Mouse (Mus musculus): ENCODE results near the gene Egfl6.
"Not testable (repeated sequence)": the region's sequence is repeated elsewhere in the genome, so short reads cannot be mapped to it uniquely, and the experiment has no call there.

Egfl6 gene

DNA sequence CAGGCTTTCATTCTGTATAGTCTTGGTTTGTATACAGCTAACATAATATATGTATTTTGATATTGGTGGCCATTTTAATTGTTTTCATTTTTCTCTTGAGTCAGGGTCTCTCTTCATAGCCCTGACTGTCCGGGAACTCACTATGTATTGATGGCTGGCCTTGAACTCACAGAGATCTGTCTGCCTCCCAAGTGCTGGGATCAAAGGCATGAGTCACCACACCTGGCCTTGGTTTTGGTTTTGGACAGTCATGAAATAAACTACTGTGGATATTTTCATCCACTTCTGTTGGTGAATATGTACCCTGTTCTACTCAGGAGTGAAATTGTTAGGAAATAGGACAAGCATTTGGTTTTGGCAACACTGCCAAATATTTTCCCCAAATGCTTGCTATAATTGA is 68.9 kb downstream of the Egfl6 start:
- no peak for DNase-seq (ENCODE audit: low spot score in 2 of 2)

DNA sequence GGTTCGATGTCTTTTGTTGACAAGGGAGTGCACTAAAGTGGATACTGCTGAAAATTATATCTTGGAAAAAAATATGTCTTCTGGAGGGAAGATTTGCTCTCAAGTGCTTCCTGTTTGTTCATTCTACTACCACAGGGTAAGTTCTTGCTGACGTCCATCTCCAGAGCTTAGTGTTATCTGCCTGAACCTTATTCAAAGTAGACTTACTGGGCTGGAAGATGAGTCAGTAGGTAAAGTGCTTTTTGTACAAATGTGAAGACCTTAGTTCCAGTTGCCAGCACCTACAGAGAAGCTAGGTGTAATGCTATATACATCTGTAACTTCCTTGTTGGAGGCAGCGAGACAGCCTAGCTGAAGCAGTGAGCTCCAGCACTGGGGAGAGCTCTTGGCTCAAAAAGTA is 69.6 kb downstream of the Egfl6 start:
- DNase-seq (ENCODE audit: low spot score in 2 of 2) = no peak

DNA sequence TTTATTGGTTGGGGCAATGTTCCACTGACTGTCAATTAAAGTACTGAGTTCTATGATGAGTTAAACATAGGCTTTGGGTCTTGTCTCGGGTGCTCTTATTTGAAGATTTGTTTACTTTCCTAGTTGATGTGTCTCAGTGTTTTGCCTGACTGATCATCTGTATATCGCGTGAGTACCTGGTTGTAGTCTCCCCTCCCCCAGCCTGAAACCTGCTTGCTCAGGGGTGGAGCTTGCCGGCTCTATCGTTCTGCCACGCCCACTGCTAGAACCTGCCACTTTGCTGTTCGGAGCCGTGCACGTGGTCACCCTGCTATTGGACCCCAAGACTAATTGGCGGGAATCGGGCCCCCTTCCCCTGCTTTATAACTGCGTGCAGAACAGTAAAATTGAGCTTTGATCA is 71.5 kb downstream of the Egfl6 start:
- DNase-seq (ENCODE audit: low spot score in 2 of 2) = not testable (repeated sequence)

DNA sequence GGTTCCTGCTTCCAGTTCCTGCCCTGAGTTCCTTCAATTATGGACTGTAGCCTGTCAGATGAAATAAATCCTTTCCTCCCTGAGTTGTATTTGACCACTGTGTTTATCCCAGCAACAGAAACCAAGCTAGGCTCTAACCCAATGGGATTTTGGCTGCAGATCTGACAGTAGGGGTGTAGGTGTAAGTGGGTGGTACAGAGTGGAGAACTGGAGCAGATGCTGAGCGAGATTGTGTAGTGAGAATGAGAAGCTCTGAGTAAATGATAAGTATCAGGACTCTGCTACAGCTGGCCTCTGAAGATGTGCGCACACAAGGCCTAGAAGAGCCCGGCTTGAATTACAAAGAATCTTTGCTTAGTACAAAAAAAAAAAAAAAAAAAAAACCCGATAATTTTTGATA is 73.4 kb downstream of the Egfl6 start:
- peak in 1 of 2 experiments; percentile 3 for DNase-seq (ENCODE audit: low spot score in 2 of 2)

DNA sequence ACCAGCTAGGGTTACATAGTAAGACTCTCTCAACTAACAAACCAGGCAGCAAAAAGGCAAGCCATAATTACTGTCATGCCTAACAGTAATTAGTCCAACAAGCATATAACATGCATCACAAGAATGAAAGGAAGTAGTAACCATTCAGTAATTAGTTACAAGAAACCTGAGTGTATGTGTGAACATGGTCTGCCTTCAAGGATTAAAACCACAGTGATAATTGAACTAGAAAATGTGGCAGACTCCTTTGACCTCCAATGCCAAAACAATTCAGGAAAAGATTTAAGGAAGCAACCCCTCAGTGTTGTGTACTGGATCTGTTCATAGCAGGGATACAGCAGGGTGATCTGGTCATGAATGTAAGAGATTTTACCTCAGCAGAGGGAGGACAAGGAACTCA is 74.4 kb downstream of the Egfl6 start:
- DNase-seq (ENCODE audit: low spot score in 2 of 2) = no peak

DNA sequence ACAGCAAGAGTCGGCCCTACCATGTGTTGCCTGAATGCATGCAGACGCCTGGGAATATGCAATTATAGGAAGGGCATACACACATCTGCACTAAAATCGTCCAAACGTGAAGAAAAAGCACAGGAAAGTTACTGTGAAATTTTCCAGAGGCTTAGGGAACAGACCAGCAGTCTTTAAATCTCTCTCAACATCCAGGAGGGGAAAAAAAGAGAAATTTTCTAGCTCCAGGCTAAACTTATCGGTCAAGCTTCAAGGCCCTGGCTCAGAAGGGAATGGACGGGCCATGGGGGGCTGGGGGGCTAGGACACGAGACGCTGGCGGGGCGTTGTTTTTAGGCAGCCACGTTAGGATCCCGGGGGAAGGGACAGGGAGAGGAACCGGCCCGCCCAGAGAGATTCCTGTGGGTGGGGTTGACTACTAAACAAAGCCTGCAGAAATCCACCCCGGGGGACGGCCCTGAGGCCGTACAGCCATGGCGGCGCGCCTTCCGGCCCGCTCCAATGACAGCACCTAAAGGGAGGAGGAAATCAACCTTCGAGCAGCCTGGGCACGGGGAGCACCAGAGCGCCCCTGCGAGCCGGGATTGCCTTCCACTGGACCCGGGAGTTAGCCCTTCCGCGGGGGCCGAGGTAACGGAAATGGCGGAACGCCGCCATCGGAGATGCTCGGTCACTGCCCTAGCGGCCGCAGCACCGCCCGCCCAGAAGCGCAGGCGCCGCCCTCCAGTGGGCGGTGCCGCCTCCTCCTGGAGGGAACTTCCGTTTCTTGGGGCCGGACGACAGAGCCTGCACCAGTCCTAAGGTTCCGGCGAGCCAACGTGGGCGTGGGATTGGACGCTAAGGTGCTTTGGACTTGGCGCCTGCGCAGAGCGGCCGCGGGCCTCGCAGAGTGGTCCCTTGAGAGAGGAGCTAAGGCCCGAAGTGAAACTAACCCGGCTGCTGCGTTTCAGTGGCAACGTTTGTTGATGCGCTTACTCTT is 75.5 kb downstream of the Egfl6 start:
- DNase-seq (ENCODE audit: low spot score in 2 of 2) = peak; percentile 88

GRCm38 (mm10) chrX:166504421-166504820 is 81.1 kb downstream of the Egfl6 start:
- DNase-seq (ENCODE audit: low spot score in 2 of 2) = no peak

GRCm38 (mm10) chrX:166499496-166500190 is 85.9 kb downstream of the Egfl6 start:
- DNase-seq (ENCODE audit: low spot score in 2 of 2) = no peak

GRCm38 (mm10) chrX:166497771-166498170 is 87.7 kb downstream of the Egfl6 start:
- no peak for DNase-seq (ENCODE audit: low spot score in 2 of 2)

GRCm38 (mm10) chrX:166495052-166495451 is 90.5 kb downstream of the Egfl6 start:
- no peak for DNase-seq (ENCODE audit: low spot score in 2 of 2)

DNA sequence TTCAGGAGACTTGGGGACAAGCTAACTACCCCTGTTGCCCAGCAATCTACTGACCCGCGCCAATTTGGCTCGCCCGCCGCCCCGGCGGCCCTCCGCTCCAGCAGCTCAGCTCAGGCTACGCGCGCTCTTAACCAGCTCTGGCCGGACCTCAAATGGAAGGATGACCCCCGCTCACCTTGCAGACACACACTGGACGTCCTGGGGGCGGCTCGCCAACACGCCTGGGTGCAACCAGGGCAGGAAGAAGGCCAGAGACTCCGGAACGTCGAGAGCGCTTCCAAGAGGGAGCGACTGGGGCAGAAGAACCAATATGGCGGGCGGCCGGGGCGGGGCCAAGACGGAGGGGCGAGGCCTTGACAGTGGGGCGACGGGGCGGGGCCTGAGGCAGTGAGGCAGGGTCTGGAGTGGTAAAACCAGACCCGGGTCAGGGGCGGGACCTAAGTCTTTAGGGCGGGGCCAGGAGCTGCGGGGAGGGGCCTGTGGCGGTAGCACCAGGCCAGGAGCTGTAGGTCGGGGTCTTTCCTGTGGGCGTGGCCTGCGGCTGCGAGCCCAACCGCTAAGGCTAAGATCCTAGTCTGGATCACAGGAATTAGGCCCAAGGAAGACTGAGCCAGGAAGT is 106.0 kb downstream of the Egfl6 start, which contains the start of gene Rab9:
Gene Rab9, minus strand, starts transcription at position 503 of the 619 bp plus-strand sequence.
- peak; percentile 81 to 82 for DNase-seq (ENCODE audit: low spot score in 2 of 2)

DNA sequence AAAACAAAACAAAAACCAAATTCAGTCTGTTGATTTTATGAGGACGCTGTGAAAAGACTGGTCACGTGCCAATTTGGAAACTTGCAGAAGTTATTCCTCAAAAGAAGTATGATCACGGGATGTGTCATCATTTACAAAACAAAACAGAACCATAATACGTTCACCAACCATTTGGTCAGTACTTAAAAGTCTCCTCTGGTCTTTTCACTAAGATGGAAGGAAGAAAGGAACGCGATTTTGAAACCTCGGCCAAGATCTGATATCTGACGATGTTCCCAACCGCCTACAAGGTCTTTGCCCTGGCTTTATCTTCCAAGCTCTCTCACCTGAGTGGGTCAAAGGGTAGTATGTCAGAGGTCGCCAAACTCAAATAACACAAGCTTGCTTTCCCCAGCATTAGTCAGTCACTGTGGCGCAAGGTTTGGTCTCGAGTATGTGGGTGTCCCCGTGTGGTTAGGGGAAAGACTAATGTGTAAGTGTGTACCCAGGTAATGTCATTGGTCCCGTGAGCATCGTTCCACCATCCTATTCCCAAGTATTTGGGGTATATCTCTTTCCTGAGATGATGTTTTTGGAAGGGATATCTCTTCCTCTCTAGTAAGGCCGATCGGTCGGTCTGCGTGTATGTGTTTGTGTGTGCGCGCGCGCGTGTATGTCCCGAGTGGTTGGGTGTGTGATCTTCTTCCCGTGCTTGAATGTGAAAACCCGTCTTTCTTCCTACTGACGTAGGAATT is 106.7 kb downstream of the Egfl6 start:
- DNase-seq (ENCODE audit: low spot score in 2 of 2) = peak in 1 of 2 experiments; percentile 4

DNA sequence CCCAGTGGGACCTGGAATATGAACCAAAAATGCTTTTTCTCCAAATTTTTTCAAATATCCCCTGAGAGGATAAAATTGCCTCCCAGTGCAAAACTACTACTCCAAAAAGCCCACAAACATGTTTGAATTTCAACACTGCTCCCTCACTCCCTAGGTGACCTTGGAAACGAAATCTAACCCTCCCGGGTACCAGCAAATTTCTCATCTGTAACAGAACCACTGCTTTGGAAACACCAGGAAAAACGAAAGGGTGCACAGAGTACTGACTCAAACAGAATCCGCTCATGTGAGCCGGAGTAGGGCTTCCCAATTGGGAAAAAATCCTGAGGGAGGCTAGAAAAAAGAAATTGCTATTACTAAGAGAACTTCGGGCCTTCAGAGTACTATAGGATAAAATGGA is 108.1 kb downstream of the Egfl6 start:
- no peak for DNase-seq (ENCODE audit: low spot score in 2 of 2)
